Mouse (Mus musculus): ENCODE measurements at regions not wholly inside any gene's neighbourhood (a gene's known extent, or its start where the extent isn't known, plus 50 kb on each side); places are given as distances from the start of the nearest gene placed in this dataset.

- Histone ChIP-seq H3K27me3 (ENCODE audit: control insufficient read depth, insufficient read depth, low read length) (no peaks in the 10 kb centered on the region), H3K9me3 (ENCODE audit: control insufficient read depth, low read length) (no peaks in the 10 kb centered on the region), H3K27ac (replicated peaks; ENCODE audit: low read depth, low read length) (no peak overlapping the region), H3K9ac (ENCODE audit: low read depth, low read length, severe bottlenecking) (no peak overlapping the region), H3K4me1 (ENCODE audit: control insufficient read depth, insufficient read depth, low read length) (no peaks in the 10 kb centered on the region), H3K4me3 (replicated peaks; ENCODE audit: low read length) (no peak overlapping the region), H3K4me2 (replicated peaks; ENCODE audit: low read depth, low read length, severe bottlenecking) (no peak overlapping the region), H3K36me3 (ENCODE audit: control insufficient read depth, insufficient read depth, low read length) (no peaks in the 10 kb centered on the region)
- DNase-seq (ENCODE audit: low spot score), result no peak
- no peak for ATAC-seq (ENCODE audit: low FRiP score, low read depth)
- no peak for TF ChIP-seq POLR2A (IDR thresholded peaks at IDR 0.05; ENCODE audit: borderline replicate concordance, extremely low read depth, insufficient read depth, insufficient read length)
- 51% methylated on average over 1 of the region's 1 CpGs for WGBS
These were observed 400.1 kb downstream of the Gm11232 start for GRCm38 (mm10) chr4:71357626-71358025.

GRCm38 (mm10) chr4:71356714-71357113 is 401.1 kb downstream of the Gm11232 start:
- Histone ChIP-seq H3K36me3 (ENCODE audit: control insufficient read depth, insufficient read depth, low read length) (no peaks in the 10 kb centered on the region), H3K27me3 (ENCODE audit: control insufficient read depth, insufficient read depth, low read length) (no peaks in the 10 kb centered on the region)
- WGBS, result 69% methylated on average over 1 of the region's 1 CpGs

GRCm38 (mm10) chr4:71356310-71356709 is 401.5 kb downstream of the Gm11232 start:
- DNase-seq (ENCODE audit: low spot score), result peak; percentile 0
- no peak for ATAC-seq (ENCODE audit: low FRiP score, low read depth)
- no peak for TF ChIP-seq POLR2A (IDR thresholded peaks at IDR 0.05; ENCODE audit: borderline replicate concordance, extremely low read depth, insufficient read depth, insufficient read length)
- Histone ChIP-seq H3K9ac (ENCODE audit: low read depth, low read length, severe bottlenecking) (no peak overlapping the region), H3K36me3 (ENCODE audit: control insufficient read depth, insufficient read depth, low read length) (no peaks in the 10 kb centered on the region), H3K4me3 (replicated peaks; ENCODE audit: low read length) (no peak overlapping the region), H3K4me2 (replicated peaks; ENCODE audit: low read depth, low read length, severe bottlenecking) (no peak overlapping the region), H3K9me3 (ENCODE audit: control insufficient read depth, low read length) (no peaks in the 10 kb centered on the region), H3K4me1 (ENCODE audit: control insufficient read depth, insufficient read depth, low read length) (no peaks in the 10 kb centered on the region), H3K27ac (replicated peaks; ENCODE audit: low read depth, low read length) (no peak overlapping the region), H3K27me3 (ENCODE audit: control insufficient read depth, insufficient read depth, low read length) (no peaks in the 10 kb centered on the region)
- WGBS, result 84% methylated on average over 1 of the region's 1 CpGs

More at GRCm38 (mm10) chr4:71356714-71357113, 401.1 kb downstream of the Gm11232 start:
- no peak for DNase-seq (ENCODE audit: low spot score)
- H3K4me3 ChIP-seq (replicated peaks; ENCODE audit: low read length), result no peak overlapping the region
- H3K9ac ChIP-seq (ENCODE audit: low read depth, low read length, severe bottlenecking), result no peak overlapping the region
- H3K4me2 ChIP-seq (replicated peaks; ENCODE audit: low read depth, low read length, severe bottlenecking), result no peak overlapping the region
- H3K9me3 ChIP-seq (ENCODE audit: control insufficient read depth, low read length), result no peaks in the 10 kb centered on the region
- ATAC-seq (ENCODE audit: low FRiP score, low read depth), result no peak
- H3K27ac ChIP-seq (replicated peaks; ENCODE audit: low read depth, low read length), result no peak overlapping the region
- TF ChIP-seq POLR2A (IDR thresholded peaks at IDR 0.05; ENCODE audit: borderline replicate concordance, extremely low read depth, insufficient read depth, insufficient read length), result no peak
- H3K4me1 ChIP-seq (ENCODE audit: control insufficient read depth, insufficient read depth, low read length), result no peaks in the 10 kb centered on the region

- Histone ChIP-seq H3K27ac (replicated peaks; ENCODE audit: low read depth, low read length) (no peak overlapping the region), H3K36me3 (ENCODE audit: control insufficient read depth, insufficient read depth, low read length) (no peaks in the 10 kb centered on the region), H3K4me1 (ENCODE audit: control insufficient read depth, insufficient read depth, low read length) (no peaks in the 10 kb centered on the region), H3K4me3 (replicated peaks; ENCODE audit: low read length) (no peak overlapping the region), H3K9me3 (ENCODE audit: control insufficient read depth, low read length) (no peaks in the 10 kb centered on the region), H3K4me2 (replicated peaks; ENCODE audit: low read depth, low read length, severe bottlenecking) (no peak overlapping the region), H3K9ac (ENCODE audit: low read depth, low read length, severe bottlenecking) (no peak overlapping the region), H3K27me3 (ENCODE audit: control insufficient read depth, insufficient read depth, low read length) (no peaks in the 10 kb centered on the region)
- TF ChIP-seq POLR2A (IDR thresholded peaks at IDR 0.05; ENCODE audit: borderline replicate concordance, extremely low read depth, insufficient read depth, insufficient read length), result no peak
- WGBS, result 76% methylated on average over 2 of the region's 2 CpGs
- ATAC-seq (ENCODE audit: low FRiP score, low read depth) (no peak), DNase-seq (ENCODE audit: low spot score) (no peak)
These were observed 405.9 kb downstream of the Gm11232 start for GRCm38 (mm10) chr4:71351880-71352279.

- H3K27me3 ChIP-seq (ENCODE audit: control insufficient read depth, insufficient read depth, low read length), result no peaks in the 10 kb centered on the region
- no peaks in the 10 kb centered on the region for H3K36me3 ChIP-seq (ENCODE audit: control insufficient read depth, insufficient read depth, low read length)
- no peak overlapping the region for H3K9ac ChIP-seq (ENCODE audit: low read depth, low read length, severe bottlenecking)
- ATAC-seq (ENCODE audit: low FRiP score, low read depth) (no peak), DNase-seq (ENCODE audit: low spot score) (no peak)
- H3K4me1 ChIP-seq (ENCODE audit: control insufficient read depth, insufficient read depth, low read length), result no peaks in the 10 kb centered on the region
- TF ChIP-seq POLR2A (IDR thresholded peaks at IDR 0.05; ENCODE audit: borderline replicate concordance, extremely low read depth, insufficient read depth, insufficient read length), result no peak
- no peak overlapping the region for H3K4me3 ChIP-seq (replicated peaks; ENCODE audit: low read length)
- H3K4me2 ChIP-seq (replicated peaks; ENCODE audit: low read depth, low read length, severe bottlenecking), result no peak overlapping the region
- 90% methylated on average over 3 of the region's 3 CpGs for WGBS
- no peak overlapping the region for H3K27ac ChIP-seq (replicated peaks; ENCODE audit: low read depth, low read length)
- H3K9me3 ChIP-seq (ENCODE audit: control insufficient read depth, low read length), result no peaks in the 10 kb centered on the region
These were observed 414.7 kb downstream of the Gm11232 start for GRCm38 (mm10) chr4:71343068-71343467.

GRCm38 (mm10) chr4:71338582-71338981 is 419.2 kb downstream of the Gm11232 start:
- ATAC-seq (ENCODE audit: low FRiP score, low read depth) (no peak), DNase-seq (ENCODE audit: low spot score) (no peak)
- TF ChIP-seq POLR2A (IDR thresholded peaks at IDR 0.05; ENCODE audit: borderline replicate concordance, extremely low read depth, insufficient read depth, insufficient read length), result no peak
- no peaks in the 10 kb centered on the region for H3K27me3 ChIP-seq (ENCODE audit: control insufficient read depth, insufficient read depth, low read length)
- H3K4me1 ChIP-seq (ENCODE audit: control insufficient read depth, insufficient read depth, low read length), result no peaks in the 10 kb centered on the region
- no peaks in the 10 kb centered on the region for H3K9me3 ChIP-seq (ENCODE audit: control insufficient read depth, low read length)
- no peak overlapping the region for H3K9ac ChIP-seq (ENCODE audit: low read depth, low read length, severe bottlenecking)
- no peaks in the 10 kb centered on the region for H3K36me3 ChIP-seq (ENCODE audit: control insufficient read depth, insufficient read depth, low read length)
- H3K27ac ChIP-seq (replicated peaks; ENCODE audit: low read depth, low read length), result no peak overlapping the region
- no peak overlapping the region for H3K4me3 ChIP-seq (replicated peaks; ENCODE audit: low read length)
- 84% methylated on average over 1 of the region's 1 CpGs for WGBS
- no peak overlapping the region for H3K4me2 ChIP-seq (replicated peaks; ENCODE audit: low read depth, low read length, severe bottlenecking)
